Mouse (Mus musculus) right cerebral cortex, adult 18-20 months (tissue): ENCODE measurements around the gene Btbd11.

Experiments used
- DNase-seq: peaks from one replicate; pipeline ENCODE4 v3.0.0; 2022; ENCODE audit warnings: mixed read lengths

Gene Btbd11

GRCm38 (mm10) chr10:85421629-85422012 lies 35.0 kb downstream of the Btbd11 start:
- DNase-seq, result no peak

- DNase-seq, result no peak
These were observed 39.1 kb downstream of the Btbd11 start for GRCm38 (mm10) chr10:85425756-85426155.

- DNase-seq, result no peak
These were observed 50.6 kb downstream of the Btbd11 start for GRCm38 (mm10) chr10:85437217-85437616.

GRCm38 (mm10) chr10:85443371-85443770 lies 56.8 kb downstream of the Btbd11 start:
- no peak for DNase-seq

- DNase-seq, result no peak
These were observed 59.3 kb downstream of the Btbd11 start for GRCm38 (mm10) chr10:85445891-85446290.

- DNase-seq, result no peak
These were observed 60.1 kb downstream of the Btbd11 start for GRCm38 (mm10) chr10:85446700-85447099.

GRCm38 (mm10) chr10:85447869-85448268 lies 61.3 kb downstream of the Btbd11 start:
- no peak for DNase-seq

GRCm38 (mm10) chr10:85451629-85452368 lies 65.2 kb downstream of the Btbd11 start:
- DNase-seq, result no peak

- DNase-seq, result no peak
These were observed 66.7 kb downstream of the Btbd11 start for GRCm38 (mm10) chr10:85453221-85453775.

GRCm38 (mm10) chr10:85455985-85456384 lies 69.4 kb downstream of the Btbd11 start:
- no peak for DNase-seq

- peak; percentile 15 for DNase-seq
These were observed 72.2 kb downstream of the Btbd11 start for GRCm38 (mm10) chr10:85458744-85459344.

GRCm38 (mm10) chr10:85460736-85461135 lies 74.1 kb downstream of the Btbd11 start:
- no peak for DNase-seq

- no peak for DNase-seq
These were observed 77.5 kb downstream of the Btbd11 start for GRCm38 (mm10) chr10:85464152-85464551.

GRCm38 (mm10) chr10:85465516-85466408 lies 79.1 kb downstream of the Btbd11 start:
- no peak for DNase-seq

GRCm38 (mm10) chr10:85466409-85466761 lies 79.8 kb downstream of the Btbd11 start:
- no peak for DNase-seq

GRCm38 (mm10) chr10:85467393-85467792 lies 80.8 kb downstream of the Btbd11 start:
- no peak for DNase-seq

- no peak for DNase-seq
These were observed 81.9 kb downstream of the Btbd11 start for GRCm38 (mm10) chr10:85468527-85468926.

GRCm38 (mm10) chr10:85469341-85469740 lies 82.7 kb downstream of the Btbd11 start:
- DNase-seq, result no peak

- DNase-seq, result no peak
These were observed 86.7 kb downstream of the Btbd11 start for GRCm38 (mm10) chr10:85473265-85473664.

- no peak for DNase-seq
These were observed 87.3 kb downstream of the Btbd11 start for GRCm38 (mm10) chr10:85473871-85474270.

GRCm38 (mm10) chr10:85475642-85476345 lies 89.2 kb downstream of the Btbd11 start:
- DNase-seq, result no peak

GRCm38 (mm10) chr10:85479959-85480625 lies 93.5 kb downstream of the Btbd11 start:
- no peak for DNase-seq
